Mouse (Mus musculus): ENCODE measurements around the gene Tubb1. TPM values are rescaled to one million over a fixed set of nuclear protein-coding genes. Genes with fewer than 3 reads are reported as not detected.

Tubb1 gene
- polyA plus RNA-seq, 1 experiment: 0.05 TPM

- DNase-seq (ENCODE audit: low read depth, low spot score): no peak
- 54% methylated on average over 2 of the region's 2 CpGs for WGBS
These were observed 42.4 kb downstream of the Tubb1 start for GRCm38 (mm10) chr2:174492858-174493257.

GRCm38 (mm10) chr2:174500814-174501503 is 50.5 kb downstream of the Tubb1 start:
- WGBS: 87% methylated on average over 14 of the region's 14 CpGs
- no peak for DNase-seq (ENCODE audit: low read depth, low spot score)

GRCm38 (mm10) chr2:174501517-174501916 is 51.0 kb downstream of the Tubb1 start:
- 95% methylated on average over 8 of the region's 8 CpGs for WGBS
- DNase-seq (ENCODE audit: low read depth, low spot score): no peak

DNA sequence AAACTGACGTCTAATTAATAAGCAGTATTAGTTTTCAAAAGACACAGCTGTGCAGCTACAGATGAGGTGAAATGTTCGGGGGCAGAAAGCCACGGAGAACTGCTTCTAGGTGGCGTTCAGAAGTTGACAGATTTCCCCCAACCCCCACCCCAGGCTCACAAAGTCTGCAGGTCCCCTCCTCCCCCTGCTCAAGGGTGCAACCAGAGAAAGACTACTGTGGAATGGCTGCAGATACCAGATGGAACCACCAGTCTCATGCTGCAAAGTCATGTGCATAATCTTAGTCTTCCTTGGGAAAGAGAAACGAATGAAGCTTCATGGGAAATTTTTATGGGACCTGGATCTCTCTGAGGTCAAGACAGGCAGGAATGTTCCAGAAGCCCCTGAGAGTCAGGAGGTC is 51.8 kb downstream of the Tubb1 start:
- no peak for DNase-seq (ENCODE audit: low read depth, low spot score)
- WGBS: 69% methylated on average over 5 of the region's 5 CpGs

- 77% methylated on average over 25 of the region's 25 CpGs for WGBS
- no peak for DNase-seq (ENCODE audit: low read depth, low spot score)
These were observed 52.5 kb downstream of the Tubb1 start for GRCm38 (mm10) chr2:174502831-174503460.

Other genes with a start within 250 kb of the Tubb1 start
- gene Gnas, start 166.4 kb upstream of the Tubb1 start, polyA plus RNA-seq (2012; rRNA removed): 546 and 581 TPM in 2 replicates
- gene Gm20721, start 104.0 kb upstream of the Tubb1 start, polyA plus RNA-seq (2012; rRNA removed): 0.26 and 0.33 TPM in 2 replicates
- gene Nelfcd, start 34.9 kb upstream of the Tubb1 start, polyA plus RNA-seq (2012; rRNA removed): 60.5 and 65.4 TPM in 2 replicates
- 258 and 346 TPM in 2 replicates for gene Ctsz, start 11.7 kb upstream of the Tubb1 start, polyA plus RNA-seq (2012; rRNA removed)
- 453 and 486 TPM in 2 replicates for gene Atp5e, start 13.4 kb downstream of the Tubb1 start, polyA plus RNA-seq (2012; rRNA removed)
- 72.0 and 85.7 TPM in 2 replicates for gene Prelid3b, start 22.4 kb downstream of the Tubb1 start, polyA plus RNA-seq (2012; rRNA removed)
- gene Zfp831, start 192.8 kb downstream of the Tubb1 start, polyA plus RNA-seq (2012; rRNA removed): 0.37 and 0.47 TPM in 2 replicates

All from large intestine, adult 2 months (tissue).